Mouse (Mus musculus): ENCODE measurements around the gene Itga4. TPM values are rescaled to one million over a fixed set of nuclear protein-coding genes. Genes with fewer than 3 reads are reported as not detected.
A peak's percentile ranks its signal among the peaks of the same experiment; 100 is the strongest.

Itga4 gene
- polyA plus RNA-seq, 1 experiment from 2014 or later: 30.7 TPM

GRCm38 (mm10) chr2:79256880-79257279 lies 1.7 kb downstream of the Itga4 start:
- Histone ChIP-seq H3K4me1 (ENCODE audit: control insufficient read depth, low read depth, low read length) (peaks cover 38% of the 10 kb centered on the region), H3K27me3 (ENCODE audit: control insufficient read depth, insufficient read depth, low read depth, low read length) (no peaks in the 10 kb centered on the region), H3K27ac (ENCODE audit: low read length) (peak overlapping the region; percentile 96), H3K9me3 (replicated peaks; ENCODE audit: control insufficient read depth, low read length) (no peaks in the 10 kb centered on the region), H3K4me3 (ENCODE audit: low read depth, low read length) (peak overlapping the region; percentile 90), H3K9ac (ENCODE audit: low read depth, low read length) (peak overlapping the region; percentile 97), H3K36me3 (ENCODE audit: control insufficient read depth, insufficient read depth) (peaks cover 7% of the 10 kb centered on the region), H3K4me2 (ENCODE audit: low read depth, low read length) (peak overlapping the region; percentile 75)
- ATAC-seq (ENCODE audit: low read depth): no peak
- WGBS (ENCODE audit: insufficient replicate concordance): 8% methylated on average over 4 of the region's 4 CpGs

- no peaks in the 10 kb centered on the region for H3K27me3 ChIP-seq (ENCODE audit: control insufficient read depth, insufficient read depth, low read depth, low read length)
- peak overlapping the region; percentile 92 for H3K27ac ChIP-seq (ENCODE audit: low read length)
- no peaks in the 10 kb centered on the region for H3K9me3 ChIP-seq (replicated peaks; ENCODE audit: control insufficient read depth, low read length)
- WGBS (ENCODE audit: insufficient replicate concordance): 20% methylated on average over 4 of the region's 4 CpGs
- H3K4me1 ChIP-seq (ENCODE audit: control insufficient read depth, low read depth, low read length): peaks cover 39% of the 10 kb centered on the region
- H3K4me2 ChIP-seq (ENCODE audit: low read depth, low read length): peak overlapping the region; percentile 75
- ATAC-seq (ENCODE audit: low read depth): no peak
- H3K36me3 ChIP-seq (ENCODE audit: control insufficient read depth, insufficient read depth): peaks cover 9% of the 10 kb centered on the region
- H3K4me3 ChIP-seq (ENCODE audit: low read depth, low read length): peak overlapping the region; percentile 90
- peak overlapping the region; percentile 97 for H3K9ac ChIP-seq (ENCODE audit: low read depth, low read length)
Measured at GRCm38 (mm10) chr2:79257411-79257810, 2.2 kb downstream of the Itga4 start.

- Histone ChIP-seq H3K36me3 (ENCODE audit: control insufficient read depth, insufficient read depth) (peaks cover 9% of the 10 kb centered on the region), H3K27ac (ENCODE audit: low read length) (peak overlapping the region; percentile 94), H3K9me3 (replicated peaks; ENCODE audit: control insufficient read depth, low read length) (no peaks in the 10 kb centered on the region), H3K4me3 (ENCODE audit: low read depth, low read length) (peak overlapping the region; percentile 45), H3K9ac (ENCODE audit: low read depth, low read length) (peak overlapping the region; percentile 45), H3K4me1 (ENCODE audit: control insufficient read depth, low read depth, low read length) (peaks cover 32% of the 10 kb centered on the region), H3K4me2 (ENCODE audit: low read depth, low read length) (peak overlapping the region; percentile 75), H3K27me3 (ENCODE audit: control insufficient read depth, insufficient read depth, low read depth, low read length) (no peaks in the 10 kb centered on the region)
- peak; percentile 77 for ATAC-seq (ENCODE audit: low read depth)
- WGBS (ENCODE audit: insufficient replicate concordance): 8% methylated on average over 4 of the region's 4 CpGs
Measured at GRCm38 (mm10) chr2:79259326-79259725, 4.1 kb downstream of the Itga4 start.

- no peaks in the 10 kb centered on the region for H3K27me3 ChIP-seq (ENCODE audit: control insufficient read depth, insufficient read depth, low read depth, low read length)
- peaks cover 41% of the 10 kb centered on the region for H3K4me1 ChIP-seq (ENCODE audit: control insufficient read depth, low read depth, low read length)
- H3K4me2 ChIP-seq (ENCODE audit: low read depth, low read length): peak overlapping the region; percentile 13; the same call in 1 of the 2 replicates
- H3K9ac ChIP-seq (ENCODE audit: low read depth, low read length): no peak overlapping the region
- ATAC-seq (ENCODE audit: low read depth): peak; percentile 40; the same call in 1 of the 2 replicates
- H3K4me3 ChIP-seq (ENCODE audit: low read depth, low read length): no peak overlapping the region
- 18% methylated on average over 4 of the region's 4 CpGs for WGBS (ENCODE audit: insufficient replicate concordance)
- peaks cover 20% of the 10 kb centered on the region for H3K36me3 ChIP-seq (ENCODE audit: control insufficient read depth, insufficient read depth)
- H3K27ac ChIP-seq (ENCODE audit: low read length): no peak overlapping the region
- H3K9me3 ChIP-seq (replicated peaks; ENCODE audit: control insufficient read depth, low read length): no peaks in the 10 kb centered on the region
Measured at GRCm38 (mm10) chr2:79265665-79266064, 10.4 kb downstream of the Itga4 start.

- Histone ChIP-seq H3K4me1 (ENCODE audit: control insufficient read depth, low read depth, low read length) (peaks cover 45% of the 10 kb centered on the region), H3K4me2 (ENCODE audit: low read depth, low read length) (no peak overlapping the region), H3K9me3 (replicated peaks; ENCODE audit: control insufficient read depth, low read length) (no peaks in the 10 kb centered on the region), H3K36me3 (ENCODE audit: control insufficient read depth, insufficient read depth) (peaks cover 22% of the 10 kb centered on the region), H3K4me3 (ENCODE audit: low read depth, low read length) (no peak overlapping the region), H3K27me3 (ENCODE audit: control insufficient read depth, insufficient read depth, low read depth, low read length) (no peaks in the 10 kb centered on the region), H3K9ac (ENCODE audit: low read depth, low read length) (no peak overlapping the region), H3K27ac (ENCODE audit: low read length) (no peak overlapping the region; the same call in 1 of the 2 replicates)
- no peak for ATAC-seq (ENCODE audit: low read depth)
- 77% methylated on average over 3 of the region's 3 CpGs for WGBS (ENCODE audit: insufficient replicate concordance)
Measured at GRCm38 (mm10) chr2:79266480-79266879, 11.3 kb downstream of the Itga4 start.

GRCm38 (mm10) chr2:79267181-79267580 lies 12.0 kb downstream of the Itga4 start:
- no peak for ATAC-seq (ENCODE audit: low read depth)
- no peak overlapping the region for H3K4me3 ChIP-seq (ENCODE audit: low read depth, low read length)
- 69% methylated on average over 3 of the region's 3 CpGs for WGBS (ENCODE audit: insufficient replicate concordance)
- no peak overlapping the region for H3K9ac ChIP-seq (ENCODE audit: low read depth, low read length)
- peaks cover 20% of the 10 kb centered on the region for H3K36me3 ChIP-seq (ENCODE audit: control insufficient read depth, insufficient read depth)
- H3K27ac ChIP-seq (ENCODE audit: low read length): peak overlapping the region; percentile 22; the same call in 1 of the 2 replicates
- H3K9me3 ChIP-seq (replicated peaks; ENCODE audit: control insufficient read depth, low read length): no peaks in the 10 kb centered on the region
- H3K4me1 ChIP-seq (ENCODE audit: control insufficient read depth, low read depth, low read length): peaks cover 44% of the 10 kb centered on the region
- H3K4me2 ChIP-seq (ENCODE audit: low read depth, low read length): no peak overlapping the region
- H3K27me3 ChIP-seq (ENCODE audit: control insufficient read depth, insufficient read depth, low read depth, low read length): no peaks in the 10 kb centered on the region

GRCm38 (mm10) chr2:79268863-79269262 lies 13.6 kb downstream of the Itga4 start:
- peak overlapping the region; percentile 54 for H3K4me2 ChIP-seq (ENCODE audit: low read depth, low read length)
- H3K27me3 ChIP-seq (ENCODE audit: control insufficient read depth, insufficient read depth, low read depth, low read length): no peaks in the 10 kb centered on the region
- H3K4me3 ChIP-seq (ENCODE audit: low read depth, low read length): no peak overlapping the region
- no peaks in the 10 kb centered on the region for H3K9me3 ChIP-seq (replicated peaks; ENCODE audit: control insufficient read depth, low read length)
- WGBS (ENCODE audit: insufficient replicate concordance): 50% methylated on average over 4 of the region's 4 CpGs
- peaks cover 36% of the 10 kb centered on the region for H3K4me1 ChIP-seq (ENCODE audit: control insufficient read depth, low read depth, low read length)
- no peak overlapping the region for H3K9ac ChIP-seq (ENCODE audit: low read depth, low read length)
- no peak overlapping the region for H3K27ac ChIP-seq (ENCODE audit: low read length)
- no peak for ATAC-seq (ENCODE audit: low read depth)
- peaks cover 34% of the 10 kb centered on the region for H3K36me3 ChIP-seq (ENCODE audit: control insufficient read depth, insufficient read depth)

GRCm38 (mm10) chr2:79270034-79270535 lies 14.9 kb downstream of the Itga4 start:
- H3K27me3 ChIP-seq (ENCODE audit: control insufficient read depth, insufficient read depth, low read depth, low read length): no peaks in the 10 kb centered on the region
- H3K27ac ChIP-seq (ENCODE audit: low read length): peak overlapping the region; percentile 85
- H3K4me3 ChIP-seq (ENCODE audit: low read depth, low read length): peak overlapping the region; percentile 25
- peak overlapping the region; percentile 34 for H3K9ac ChIP-seq (ENCODE audit: low read depth, low read length)
- peak; percentile 90 for ATAC-seq (ENCODE audit: low read depth)
- H3K9me3 ChIP-seq (replicated peaks; ENCODE audit: control insufficient read depth, low read length): no peaks in the 10 kb centered on the region
- H3K36me3 ChIP-seq (ENCODE audit: control insufficient read depth, insufficient read depth): peaks cover 37% of the 10 kb centered on the region
- peaks cover 34% of the 10 kb centered on the region for H3K4me1 ChIP-seq (ENCODE audit: control insufficient read depth, low read depth, low read length)
- H3K4me2 ChIP-seq (ENCODE audit: low read depth, low read length): peak overlapping the region; percentile 54
- WGBS (ENCODE audit: insufficient replicate concordance): 8% methylated on average over 3 of the region's 3 CpGs

- Histone ChIP-seq H3K4me1 (ENCODE audit: control insufficient read depth, low read depth, low read length) (peaks cover 31% of the 10 kb centered on the region), H3K27ac (ENCODE audit: low read length) (no peak overlapping the region), H3K36me3 (ENCODE audit: control insufficient read depth, insufficient read depth) (peaks cover 37% of the 10 kb centered on the region), H3K4me2 (ENCODE audit: low read depth, low read length) (no peak overlapping the region), H3K9ac (ENCODE audit: low read depth, low read length) (no peak overlapping the region), H3K9me3 (replicated peaks; ENCODE audit: control insufficient read depth, low read length) (no peaks in the 10 kb centered on the region), H3K4me3 (ENCODE audit: low read depth, low read length) (no peak overlapping the region), H3K27me3 (ENCODE audit: control insufficient read depth, insufficient read depth, low read depth, low read length) (no peaks in the 10 kb centered on the region)
- WGBS (ENCODE audit: insufficient replicate concordance): 59% methylated on average over 4 of the region's 4 CpGs
- ATAC-seq (ENCODE audit: low read depth): no peak
Measured at GRCm38 (mm10) chr2:79271838-79272237, 16.6 kb downstream of the Itga4 start.
